Mouse (Mus musculus) T-cell, adult 2 months (primary cell): ENCODE results near the gene Necap2.
A peak's percentile ranks its signal among the peaks of the same experiment; 100 is the strongest.

Experiments used
- DNase-seq: peaks from one replicate; pipeline ENCODE4 v3.0.0; 2022; ENCODE audit warnings: low spot score

Necap2 gene

GRCm38 (mm10) chr4:141031733-141032132 lies 46.4 kb downstream of the Necap2 start:
- DNase-seq: peak; percentile 74

DNA sequence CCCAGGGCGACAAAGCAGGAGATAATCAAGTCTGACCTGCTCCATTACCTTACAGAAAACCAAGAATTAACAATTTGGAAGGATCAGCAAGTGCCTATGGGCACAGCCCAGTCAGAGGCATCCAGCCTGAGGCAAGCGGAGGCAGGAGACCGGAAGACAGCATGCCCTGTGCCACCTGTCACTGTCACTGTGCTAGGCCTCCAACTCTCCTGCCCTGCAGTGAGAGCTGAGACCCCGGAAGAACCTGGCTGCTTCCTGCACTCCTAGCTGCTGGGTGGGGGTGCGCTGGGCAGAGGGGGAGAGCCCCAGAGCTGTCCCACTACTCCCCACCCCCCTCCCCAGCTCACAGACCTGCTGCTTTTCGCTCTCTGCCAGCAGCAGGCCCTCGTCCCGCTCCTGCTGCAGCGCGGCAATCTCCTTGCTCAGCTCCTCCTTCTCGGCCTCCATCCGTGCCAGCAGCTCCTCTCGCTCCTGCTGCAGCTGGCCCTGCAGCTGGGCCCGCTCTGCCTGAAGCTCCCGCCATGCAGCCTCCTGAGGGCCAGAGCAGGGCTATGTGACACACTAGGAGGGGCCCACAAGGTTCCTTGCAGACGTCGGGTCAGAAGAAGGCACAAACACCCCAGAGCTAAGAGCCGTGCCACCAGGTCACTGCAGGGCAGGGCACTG lies 47.5 kb downstream of the Necap2 start:
- no peak for DNase-seq

GRCm38 (mm10) chr4:141024992-141025391 lies 53.2 kb downstream of the Necap2 start:
- no peak for DNase-seq

DNA sequence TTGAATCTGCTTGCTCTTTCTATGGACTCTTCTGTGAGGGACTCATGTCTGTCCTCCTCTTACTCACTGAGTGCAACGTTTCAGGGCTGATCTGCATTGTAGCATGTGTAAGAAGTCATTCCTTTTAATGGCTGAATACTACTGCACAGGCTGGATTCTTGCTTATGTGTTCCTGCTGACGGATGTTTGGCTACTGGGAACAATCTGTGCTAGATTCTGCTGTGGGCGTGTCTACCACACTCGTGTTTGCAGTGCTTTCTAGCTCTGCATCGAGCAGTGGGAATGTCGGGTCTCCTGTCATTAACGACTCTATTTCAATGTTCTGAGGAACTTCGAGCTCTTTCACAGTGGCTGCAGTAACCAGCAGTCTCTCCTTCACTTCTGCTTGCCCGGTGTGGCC lies 54.1 kb downstream of the Necap2 start:
- DNase-seq: no peak

DNA sequence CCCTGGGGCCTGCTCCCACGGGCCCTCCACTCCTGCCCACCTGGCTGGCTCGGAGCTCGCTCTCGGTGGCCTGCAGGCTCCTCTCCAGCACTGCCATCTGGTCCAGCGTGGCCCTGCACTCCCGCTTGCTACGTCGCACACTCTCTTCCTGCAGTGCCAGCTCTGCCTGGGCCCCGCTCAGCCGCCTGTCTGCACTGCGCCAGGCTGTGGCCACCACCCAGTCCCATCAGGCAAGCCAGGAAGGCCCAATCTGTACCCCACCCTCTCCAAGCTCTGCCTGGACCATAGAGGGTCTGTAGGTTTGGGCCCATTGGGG lies 56.6 kb downstream of the Necap2 start:
- no peak for DNase-seq

GRCm38 (mm10) chr4:141020811-141021613 lies 57.1 kb downstream of the Necap2 start:
- no peak for DNase-seq

- no peak for DNase-seq
These were observed 57.9 kb downstream of the Necap2 start for GRCm38 (mm10) chr4:141020220-141020619.

DNA sequence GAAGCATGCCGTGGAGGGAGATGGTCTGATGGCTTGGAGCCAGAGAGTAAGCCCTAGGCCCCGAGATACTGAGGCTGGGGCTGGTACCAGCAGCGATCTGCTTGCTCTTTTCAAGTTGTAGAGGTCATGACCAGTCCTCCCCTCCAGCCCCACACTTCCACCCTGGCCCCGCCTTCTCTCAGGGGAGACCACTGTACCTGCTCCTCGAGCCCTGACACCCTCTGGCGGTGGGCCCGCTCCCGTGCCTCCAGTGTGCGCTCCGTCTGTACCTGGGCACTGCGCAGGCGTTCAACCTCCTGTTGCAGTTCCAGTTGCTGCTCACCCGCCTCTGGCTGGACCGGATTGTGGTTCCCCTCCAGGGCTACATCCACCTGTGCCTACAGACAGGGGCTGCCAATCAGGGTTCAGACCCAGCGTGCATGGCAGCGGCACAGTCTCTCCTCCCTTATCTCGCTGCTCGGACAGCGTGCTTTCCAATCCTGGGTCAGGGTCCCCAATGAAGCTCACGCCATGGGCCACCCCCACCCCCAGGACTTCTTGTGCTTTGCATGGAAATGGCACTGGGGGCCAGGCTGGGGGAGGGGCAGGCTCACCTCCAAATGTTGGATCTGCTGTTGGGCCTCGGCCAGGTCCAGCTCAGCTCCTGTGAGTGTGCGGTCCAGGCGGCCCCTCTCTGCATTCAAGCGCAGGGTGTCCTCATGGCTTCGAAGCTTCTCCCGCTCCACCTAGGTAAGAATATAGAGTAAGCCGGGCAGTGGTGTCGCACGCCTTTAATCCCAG lies 60.3 kb downstream of the Necap2 start:
- DNase-seq: no peak
